Comparison of ENCODE assay signal across 13 mouse cellular contexts in the genomic region with DNA sequence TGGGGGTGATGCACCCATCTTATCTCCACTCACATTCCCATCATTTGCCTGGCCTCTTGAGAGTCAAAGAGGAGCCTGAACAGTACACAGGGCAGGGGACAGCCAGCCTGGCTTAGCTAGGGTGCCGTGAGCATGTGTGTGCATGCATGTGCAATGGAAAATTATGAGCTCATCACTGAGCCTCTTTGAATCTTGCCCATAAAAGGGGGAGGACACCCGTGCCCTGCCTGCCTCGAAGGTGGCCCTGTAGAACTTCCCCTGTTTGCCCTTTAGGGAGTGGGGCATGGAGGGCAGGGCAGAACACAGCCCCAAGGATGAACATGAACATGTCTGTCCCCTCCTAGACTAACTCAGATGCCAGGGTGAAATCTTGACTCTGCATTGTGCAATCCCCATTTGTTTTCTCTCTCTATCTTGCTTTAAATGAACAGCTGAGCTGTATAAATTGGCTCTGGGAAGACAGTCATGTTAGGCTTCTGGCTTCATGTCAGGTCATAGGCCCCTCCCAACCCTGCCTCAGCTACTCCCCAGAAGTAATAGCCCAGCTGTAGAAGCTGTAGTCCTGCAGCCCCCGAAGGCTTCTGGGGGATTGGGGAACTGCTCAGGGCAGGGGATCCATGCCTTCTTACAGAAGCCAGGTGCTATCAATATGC. TPM values are rescaled to one million over a fixed set of nuclear protein-coding genes. Genes with fewer than 3 reads are reported as not detected.
DNase-seq lines count a peak whose midpoint lies in the region; TF ChIP-seq lines count a peak whose summit lies in the region.
"Had no signal": no experiment of that assay in that cellular context is flagged by ENCODE, and none has a peak within 500 bp of the region (broad histone marks: within the 10 kb centered on the region; RNA-seq: fewer than 3 reads in every experiment).

No protein-coding gene starts in this region.

- peaks cover 5 to 48% of the 10 kb centered on the region in 2 experiments; a peak in 3 of 4 replicates for H3K4me1 ChIP-seq in CH12.LX (ENCODE audit: control insufficient read depth in 1 of 2, insufficient read depth in 2 of 2)
- H3K4me1 ChIP-seq: hindbrain, embryonic 13.5 days had no signal

- no peak overlapping the region for H3K4me3 ChIP-seq in CH12.LX (replicated peaks in 1 of 3; ENCODE audit: low read depth in 2 of 3, low read length in 2 of 3, poor library complexity in 1 of 3)
- H3K4me3 ChIP-seq: hindbrain, embryonic 13.5 days; liver, embryonic 12.5 days; midbrain, embryonic 12.5 days had no signal

- intact Hi-C loops in heart, postnatal 14 days (cut with DNase I) = no loop called here

- TF ChIP-seq CTCF in CH12.LX (conservative IDR thresholded peaks at IDR 0.05 in 1 of 2, IDR thresholded peaks at IDR 0.05 in 1 of 2; ENCODE audit: low read depth in 2 of 2, low read length in 2 of 2) = no peak

- peaks cover 1% of the 10 kb centered on the region for H3K27me3 ChIP-seq in CH12.LX (replicated peaks)
- H3K27me3 ChIP-seq: hindbrain, embryonic 13.5 days; liver, embryonic 12.5 days; midbrain, embryonic 12.5 days had no signal

- no peak overlapping the region for H3K27ac ChIP-seq in CH12.LX (ENCODE audit: insufficient read depth, low read depth)
- H3K27ac ChIP-seq: hindbrain, embryonic 13.5 days; liver, embryonic 12.5 days; midbrain, embryonic 12.5 days had no signal

- TF ChIP-seq EP300 in CH12.LX (IDR thresholded peaks at IDR 0.05; ENCODE audit: low read length) = 0 out of 2 replicates have a peak, but pooled peaks have one; percentile 26

- peak; percentile 11 for DNase-seq in adrenal gland, adult 2 months
- no peak for DNase-seq in adrenal gland, adult 8-10 months
- peak; percentile 60 for DNase-seq in CH12.LX (ENCODE audit: extremely low read depth)
- peak; percentile 25 to 43 for DNase-seq in heart, postnatal 14 days
- peak; percentile 26 for DNase-seq in lung, postnatal 36 days
- no peak for DNase-seq in cerebellum, postnatal 10 days
- no peak for DNase-seq in ovary, postnatal 36 days (ENCODE audit: low spot score)
- DNase-seq in retina, embryonic 14.5 days (ENCODE audit: low spot score) = no peak
- DNase-seq: adrenal gland, postnatal 25 days; cerebellum, adult 11-12 months had no signal

- H3K79me2 ChIP-seq in CH12.LX (replicated peaks; ENCODE audit: control insufficient read depth, extremely low read depth, insufficient read depth, poor library complexity, severe bottlenecking) = no peaks in the 10 kb centered on the region

- in situ Hi-C loops in CH12.LX (cut with MboI; ENCODE audit: low pct_ligation_motif_present, low pct_unique_long_range_greater_than_20kb, low sequenced_read_pairs) = no loop called here

- no peak overlapping the region for H3K9ac ChIP-seq in CH12.LX (ENCODE audit: insufficient read depth, low read depth)
- H3K9ac ChIP-seq: hindbrain, embryonic 13.5 days; liver, embryonic 12.5 days; midbrain, embryonic 12.5 days had no signal

- no peaks in the 10 kb centered on the region for H3K9me3 ChIP-seq in CH12.LX (replicated peaks; ENCODE audit: low read length)
- H3K9me3 ChIP-seq: hindbrain, embryonic 13.5 days; liver, embryonic 12.5 days; midbrain, embryonic 12.5 days had no signal

- dilution Hi-C loops in CH12.LX (cut with MboI; ENCODE audit: extremely low pct_ligation_motif_present, extremely low pct_unique_long_range_greater_than_20kb, low sequenced_read_pairs) = no loop called here

- H3K36me3 ChIP-seq in CH12.LX (replicated peaks in 1 of 2; ENCODE audit: control insufficient read depth in 1 of 2, insufficient read depth in 1 of 2, low read length in 1 of 2) = no peaks in the 10 kb centered on the region
- H3K36me3 ChIP-seq: hindbrain, embryonic 13.5 days; liver, embryonic 12.5 days; midbrain, embryonic 12.5 days had no signal

- TF ChIP-seq POLR2A in CH12.LX (IDR thresholded peaks at IDR 0.05; ENCODE audit: low read depth, low read length) = no peak

- no peak overlapping the region for H3K4me2 ChIP-seq in CH12.LX (ENCODE audit: insufficient read depth, low read depth, poor library complexity, severe bottlenecking)
- H3K4me2 ChIP-seq: hindbrain, embryonic 13.5 days; liver, embryonic 12.5 days; midbrain, embryonic 12.5 days had no signal

- TF ChIP-seq RAD21 in CH12.LX (IDR thresholded peaks at IDR 0.05; ENCODE audit: low read depth, low read length) = no peak

TF ChIP-seq in CH12.LX, 34 proteins besides CTCF, POLR2A, EP300 and RAD21:
- TF ChIP-seq MXI1 (IDR thresholded peaks at IDR 0.05; ENCODE audit: low read depth, low read length) = no peak
- TF ChIP-seq E2F4 (IDR thresholded peaks at IDR 0.05; ENCODE audit: insufficient replicate concordance, low read depth, low read length) = no peak
- TF ChIP-seq JUN (IDR thresholded peaks at IDR 0.05; ENCODE audit: insufficient read depth, low read depth, low read length) = peak; percentile 75
- TF ChIP-seq CHD2 (IDR thresholded peaks at IDR 0.05; ENCODE audit: low read length) = no peak
- no peak for TF ChIP-seq SIN3A (IDR thresholded peaks at IDR 0.05; ENCODE audit: low read length)
- TF ChIP-seq PAX5 (IDR thresholded peaks at IDR 0.05; ENCODE audit: low read length) = no peak
- TF ChIP-seq MEF2A (IDR thresholded peaks at IDR 0.05; ENCODE audit: borderline replicate concordance, low read depth, low read length) = no peak
- no peak for TF ChIP-seq USF1 (IDR thresholded peaks at IDR 0.05; ENCODE audit: low read depth, low read length)
- no peak for TF ChIP-seq GABPA (IDR thresholded peaks at IDR 0.05; ENCODE audit: insufficient replicate concordance, low read depth, low read length)
- no peak for TF ChIP-seq MAFK (IDR thresholded peaks at IDR 0.05; ENCODE audit: insufficient replicate concordance, low read length)
- no peak for TF ChIP-seq POLR2AphosphoS2 (IDR thresholded peaks at IDR 0.05; ENCODE audit: low read depth, low read length)
- no peak for TF ChIP-seq KAT2A (IDR thresholded peaks at IDR 0.05; ENCODE audit: insufficient replicate concordance, low read length)
- no peak for TF ChIP-seq IRF4 (IDR thresholded peaks at IDR 0.05; ENCODE audit: low read depth, low read length)
- no peak for TF ChIP-seq HCFC1 (IDR thresholded peaks at IDR 0.05; ENCODE audit: low read depth, low read length)
- TF ChIP-seq ETS1 (conservative IDR thresholded peaks at IDR 0.05; ENCODE audit: low read depth, low read length) = peak; percentile 64
- TF ChIP-seq ZMIZ1 (IDR thresholded peaks at IDR 0.05; ENCODE audit: low read depth, low read length) = no peak
- TF ChIP-seq TCF12 (IDR thresholded peaks at IDR 0.05; ENCODE audit: low read depth, low read length) = no peak
- no peak for TF ChIP-seq MYC (IDR thresholded peaks at IDR 0.05; ENCODE audit: low read depth, low read length)
- no peak for TF ChIP-seq CHD1 (IDR thresholded peaks at IDR 0.05; ENCODE audit: low read depth, low read length)
- TF ChIP-seq NELFE (IDR thresholded peaks at IDR 0.05; ENCODE audit: low read depth, low read length) = no peak
- TF ChIP-seq RCOR1 (conservative IDR thresholded peaks at IDR 0.05; ENCODE audit: low read depth, low read length) = no peak
- TF ChIP-seq USF2 (conservative IDR thresholded peaks at IDR 0.05; ENCODE audit: low read depth, low read length) = no peak
- TF ChIP-seq MAZ (IDR thresholded peaks at IDR 0.05; ENCODE audit: low read depth, low read length) = no peak
- TF ChIP-seq ELF1 (IDR thresholded peaks at IDR 0.05; ENCODE audit: low read depth, low read length) = no peak
- TF ChIP-seq ZKSCAN1 (IDR thresholded peaks at IDR 0.05; ENCODE audit: borderline replicate concordance, low read depth, low read length) = no peak
- peak; percentile 89 for TF ChIP-seq BHLHE40 (IDR thresholded peaks at IDR 0.05; ENCODE audit: low read depth, low read length)
- TF ChIP-seq JUND (conservative IDR thresholded peaks at IDR 0.05; ENCODE audit: low read depth, low read length) = peak; percentile 53; the same call in 1 of the 2 replicates
- TF ChIP-seq SMC3 (IDR thresholded peaks at IDR 0.05; ENCODE audit: low read depth, low read length) = no peak
TF ChIP-seq in CH12.LX: peak in this region for 4.

RNA-seq across cellular contexts. Expression of gene Il1r2, which starts 14.6 kb away (rescaled TPM):
- total RNA-seq in adrenal gland, adult 2 months (2021) = 1 to 10 TPM in 1 of 2 experiments, not detected in 1; 1.3 TPM
- not detected in 2 replicates for polyA plus RNA-seq in adrenal gland, adult 2 months (2012; rRNA removed)
- under 1 TPM in 1 of 4 experiments, not detected in 3; 0.49 TPM for total RNA-seq in adrenal gland, adult 8-10 months (2022)
- total RNA-seq in CH12.LX (2012; rRNA removed) (0.13 and 0.17 TPM in 2 replicates), CH12.LX (2014; rRNA removed) (2.2 and 2.8 TPM in 2 replicates)
- 1.0 and 1.1 TPM in 2 replicates for polyA plus RNA-seq in CH12.LX (2012; ENCODE audit: insufficient read length, low read depth)
- under 1 TPM; 0.39 to 0.45 TPM for total RNA-seq in heart, postnatal 14 days (2021)
- total RNA-seq: adrenal gland, postnatal 25 days had no signal
- polyA plus RNA-seq: midbrain, embryonic 12.5 days had no signal

Comparison
In these comparisons a context has a peak if more than half of its experiments do, and no peak if none do; other contexts are left out.
1. DNase-seq: peak in adrenal gland, adult 2 months (single experiment), CH12.LX (single experiment), heart, postnatal 14 days (2 of 2) and lung, postnatal 36 days (single experiment); none in adrenal gland, adult 8-10 months (single experiment), cerebellum, postnatal 10 days (0 of 2), ovary, postnatal 36 days (single experiment) and retina, embryonic 14.5 days (single experiment).